Mouse (Mus musculus) MEL (cell line): ENCODE measurements at regions not wholly inside any gene's neighbourhood (a gene's known extent, or its start where the extent isn't known, plus 50 kb on each side); places are given as distances from the start of the nearest gene placed in this dataset.

Source experiments
- DNase-seq: peaks from one replicate; pipeline ENCODE4 v3.0.0; 2011; ENCODE audit warnings: low read depth, low spot score
- H3K27ac ChIP-seq: 2 replicates; pipeline ENCODE4 v1.5.1; 2012; ENCODE audit warnings: low read depth, mild to moderate bottlenecking, control low read depth, low read length, moderate library complexity; ENCODE audit not compliant: control insufficient read depth
- H3K27me3 ChIP-seq, 2 experiments: fragments of 150-350 bp in 1 of 2; sonication (generic) in 1 of 2; 2 replicates each; pipeline ENCODE4 v1.6.1; 2012; ENCODE audit warnings: low read length in 2 of 2, mild to moderate bottlenecking in 2 of 2, improper control_type of control experiment in 1 of 2, moderate library complexity in 1 of 2; ENCODE audit not compliant: insufficient read depth in 2 of 2, control insufficient read depth in 1 of 2
- H3K36me3 ChIP-seq, 2 experiments: 2 replicates each; pipeline ENCODE4 v1.6.1; 2012 to 2014; ENCODE audit warnings: low read length in 2 of 2, improper control_type of control experiment in 1 of 2, inconsistent platforms in 1 of 2, mild to moderate bottlenecking in 1 of 2; ENCODE audit not compliant: insufficient read depth in 2 of 2, control insufficient read depth in 1 of 2
- H3K4me1 ChIP-seq, 2 experiments: fragments of 150-350 bp in 1 of 2; sonication (generic) in 1 of 2; 2 replicates each; pipeline ENCODE4 v1.6.1; 2012; ENCODE audit warnings: low read length in 2 of 2, improper control_type of control experiment in 1 of 2, mild to moderate bottlenecking in 1 of 2; ENCODE audit not compliant: insufficient read depth in 2 of 2, control insufficient read depth in 1 of 2
- H3K4me3 ChIP-seq, 2 experiments: fragments of 150-350 bp in 1 of 2; sonication (generic) in 1 of 2; 2 replicates each; pipeline ENCODE4 v1.5.1; 2012; ENCODE audit warnings: low read depth in 2 of 2, low read length in 2 of 2, mild to moderate bottlenecking in 2 of 2, moderate library complexity in 2 of 2, control low read depth in 1 of 2, improper control_type of control experiment in 1 of 2; ENCODE audit not compliant: control insufficient read depth in 1 of 2, insufficient read depth in 1 of 2
- H3K79me2 ChIP-seq: 2 replicates; pipeline ENCODE4 v1.6.1; 2012; ENCODE audit warnings: mild to moderate bottlenecking, low read length, moderate library complexity; ENCODE audit not compliant: control insufficient read depth, poor library complexity, insufficient read depth
- H3K9ac ChIP-seq: 2 replicates; pipeline ENCODE4 v1.6.1; 2012; ENCODE audit warnings: low read depth, mild to moderate bottlenecking, control low read depth, low read length, moderate library complexity; ENCODE audit not compliant: control insufficient read depth, poor library complexity, severe bottlenecking
- H3K9me3 ChIP-seq: fragments of 150-350 bp; sonication (generic); replicated peaks from 2 replicates; pipeline ENCODE4 v1.6.1; 2012; ENCODE audit warnings: mild to moderate bottlenecking, low read length, improper control_type of control experiment, moderate library complexity; ENCODE audit not compliant: insufficient read depth
- BHLHE40 ChIP-seq: IDR thresholded peaks from 2 replicates; pipeline ENCODE4 v1.6.1; 2012; ENCODE audit warnings: low read depth, mild to moderate bottlenecking, inconsistent platforms, low read length, improper control_type of control experiment, borderline replicate concordance
- ETS1 ChIP-seq: IDR thresholded peaks from 2 replicates; pipeline ENCODE4 v1.6.1; 2012; ENCODE audit warnings: low read depth, mild to moderate bottlenecking, inconsistent platforms, low read length, improper control_type of control experiment, moderate library complexity
- GABPA ChIP-seq: IDR thresholded peaks from 2 replicates; pipeline ENCODE4 v1.6.1; 2012; ENCODE audit warnings: low read depth, mild to moderate bottlenecking, inconsistent platforms, low read length, improper control_type of control experiment, moderate library complexity
- HCFC1 ChIP-seq: IDR thresholded peaks from 2 replicates; pipeline ENCODE4 v1.6.1; 2012; ENCODE audit warnings: low read depth, mild to moderate bottlenecking, inconsistent platforms, low read length, improper control_type of control experiment, moderate library complexity
- KAT2A ChIP-seq: conservative IDR thresholded peaks from 2 replicates; pipeline ENCODE4 v1.6.1; 2012; ENCODE audit warnings: low read depth, low read length, improper control_type of control experiment, inconsistent platforms
- MAFK ChIP-seq: IDR thresholded peaks from 2 replicates; pipeline ENCODE4 v1.6.1; 2011; ENCODE audit warnings: low read depth, mild to moderate bottlenecking, low read length, improper control_type of control experiment, borderline replicate concordance
- MYC ChIP-seq: IDR thresholded peaks from 2 replicates; pipeline ENCODE4 v1.6.1; 2011; ENCODE audit warnings: low read depth, mild to moderate bottlenecking, low read length, improper control_type of control experiment, moderate library complexity
- RAD21 ChIP-seq: IDR thresholded peaks from 2 replicates; pipeline ENCODE4 v1.6.1; 2011; ENCODE audit warnings: mild to moderate bottlenecking, low read depth, low read length, improper control_type of control experiment
- UBTF ChIP-seq: IDR thresholded peaks from 2 replicates; pipeline ENCODE4 v1.6.1; 2012; ENCODE audit warnings: low read depth, mild to moderate bottlenecking, inconsistent platforms, low read length, improper control_type of control experiment, moderate library complexity, borderline replicate concordance; ENCODE audit not compliant: insufficient read depth
- ZNF384 ChIP-seq: IDR thresholded peaks from 2 replicates; pipeline ENCODE4 v1.6.1; 2012; ENCODE audit warnings: low read depth, mild to moderate bottlenecking, inconsistent platforms, low read length, improper control_type of control experiment

DNA sequence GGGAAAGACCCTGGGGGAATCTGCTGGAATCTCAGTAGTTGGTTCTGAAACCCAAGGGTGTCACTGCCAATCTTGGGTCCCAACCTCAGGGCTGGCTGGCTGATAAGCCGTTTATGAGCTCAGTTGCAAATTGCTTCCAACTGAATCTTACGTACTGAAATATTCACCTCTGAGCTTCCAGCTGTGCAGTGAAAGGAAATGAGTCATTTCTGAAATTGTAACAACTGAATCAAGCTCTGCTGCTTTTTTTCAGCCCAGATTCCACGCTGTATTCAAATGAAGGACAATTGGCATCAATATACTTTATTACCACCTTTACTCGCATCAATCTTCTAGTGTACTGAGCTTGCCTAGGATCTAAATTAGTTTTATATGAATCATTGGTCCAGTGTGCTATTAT is 272.7 kb downstream of the Etaa1 start:
- no peak overlapping the region for H3K4me3 ChIP-seq
- no peaks in the 10 kb centered on the region for H3K4me1 ChIP-seq
- H3K36me3 ChIP-seq: peaks cover 0 to 18% of the 10 kb centered on the region in 2 experiments
- H3K79me2 ChIP-seq: no peaks in the 10 kb centered on the region
- no peaks in the 10 kb centered on the region for H3K27me3 ChIP-seq
- H3K27ac ChIP-seq: no peak overlapping the region
- no peaks in the 10 kb centered on the region for H3K9me3 ChIP-seq
- no peak for TF ChIP-seq HCFC1
- TF ChIP-seq BHLHE40: no peak
- 0 out of 2 replicates have a peak, but pooled peaks have one; percentile 27 for TF ChIP-seq ETS1
- no peak for TF ChIP-seq MAFK
- TF ChIP-seq UBTF: no peak
- peak; percentile 37 for DNase-seq
- H3K9ac ChIP-seq: no peak overlapping the region

GRCm38 (mm10) chr11:17685711-17686113 is 268.0 kb downstream of the Etaa1 start:
- TF ChIP-seq ZNF384: no peak
- peak; percentile 3; the same call in 1 of the 2 replicates for TF ChIP-seq RAD21
- Histone ChIP-seq H3K79me2 (no peaks in the 10 kb centered on the region), H3K36me3 (peaks cover 2 to 12% of the 10 kb centered on the region in 2 experiments; a peak in 3 of 4 replicates), H3K9me3 (no peaks in the 10 kb centered on the region), H3K27ac (no peak overlapping the region), H3K4me1 (no peaks in the 10 kb centered on the region), H3K4me3 (no peak overlapping the region), H3K9ac (no peak overlapping the region), H3K27me3 (no peaks in the 10 kb centered on the region)
- DNase-seq: no peak

DNA sequence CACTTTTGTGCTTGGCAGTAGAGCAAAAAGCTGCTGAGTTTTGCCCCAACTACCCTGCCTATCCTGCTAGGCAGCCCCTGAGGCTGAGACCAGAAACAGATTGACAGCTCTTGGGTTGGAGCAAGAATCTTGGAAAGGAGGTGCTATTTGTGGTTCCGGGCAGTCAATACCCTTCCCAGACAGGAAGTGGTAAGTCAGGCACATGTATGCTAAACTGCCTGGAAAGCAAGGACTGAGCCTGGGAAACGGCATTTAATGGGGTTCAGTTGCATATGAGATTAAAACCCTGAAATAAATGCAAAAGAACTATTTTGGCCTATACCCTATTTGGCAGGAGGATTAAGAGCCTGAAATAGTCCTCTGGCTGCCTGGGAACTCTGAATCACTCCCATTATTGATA is 266.9 kb downstream of the Etaa1 start:
- Histone ChIP-seq H3K27me3 (no peaks in the 10 kb centered on the region), H3K27ac (no peak overlapping the region), H3K4me1 (no peaks in the 10 kb centered on the region), H3K4me3 (no peak overlapping the region)
- TF ChIP-seq GABPA: no peak
- no peak for TF ChIP-seq KAT2A
- TF ChIP-seq MAFK: no peak
- TF ChIP-seq MYC: no peak
- TF ChIP-seq, all 39 proteins: peak for 0
- H3K79me2 ChIP-seq: no peaks in the 10 kb centered on the region
- DNase-seq: no peak
- no peaks in the 10 kb centered on the region for H3K9me3 ChIP-seq
- H3K9ac ChIP-seq: no peak overlapping the region
- peaks cover 2 to 15% of the 10 kb centered on the region in 2 experiments; a peak in 3 of 4 replicates for H3K36me3 ChIP-seq
